Mouse (Mus musculus) E14TG2a.4 (cell line): Measurements from ENCODE around the gene Gabarap.

ENCODE experiments used
- CTCF ChIP-seq: conservative IDR thresholded peaks from 2 replicates; pipeline ENCODE4 v1.5.1; 2014; ENCODE audit warnings: low read length
- NANOG ChIP-seq: IDR thresholded peaks from 2 replicates; pipeline ENCODE4 v1.6.1; 2014; ENCODE audit warnings: borderline replicate concordance, low read length, mixed read lengths

- TF ChIP-seq CTCF: no peak
- no peak for TF ChIP-seq NANOG
These were observed 39.8 kb downstream of the Gabarap start for GRCm38 (mm10) chr11:70030651-70031320.
